Mouse (Mus musculus) layer of hippocampus, adult 6 months (tissue): ENCODE data around the gene Tex52. TPM values are rescaled to one million over a fixed set of nuclear protein-coding genes. Genes with fewer than 3 reads are reported as not detected.

Experiments used
- long read RNA-seq, 2 experiments: library from polyadenylated mRNA; unstranded; transcript quantifications; one replicate each; pipeline ENCODE4 v2.0.0; 2019 to 2020
- polyA plus RNA-seq: library from polyadenylated mRNA; unstranded; fragments of <200 nt; fragmentation: Nextera tagmentation; gene quantifications from 2 replicates; pipeline ENCODE4 v1.2.3, GENCODE M21; 2021

Gene Tex52
- 2.2 and 2.3 TPM in 2 replicates for polyA plus RNA-seq
- long read RNA-seq, experiment 1, partial matches to known transcripts = 0 of 1 reads
- long read RNA-seq, experiment 1, other reads (novel, unspliced or antisense) = 0 of 1 reads
- long read RNA-seq, experiment 2, partial matches to known transcripts = 0 of 5 reads
- long read RNA-seq, experiment 2, other reads (novel, unspliced or antisense) = 0 of 5 reads

GRCm38 (mm10) chr6:128375192-128375591 lies at the start of gene Tex52, which contains the start of gene Gm44596:
TSS of gene Tex52 (plus strand) at chr6:128375456.
TSS of gene Gm44596 (plus strand) at chr6:128375503.

GRCm38 (mm10) chr6:128355726-128356416 lies 19.4 kb upstream of the Tex52 start, which contains the start of gene Tulp3:
TSS of gene Tulp3 (minus strand) at chr6:128355851.

GRCm38 (mm10) chr6:128362381-128363006 lies 12.8 kb upstream of the Tex52 start, which contains the start of the genes Rhno1 and Foxm1:
TSS of gene Rhno1 (minus strand) at chr6:128362911.
TSS of gene Foxm1 (plus strand) at chr6:128362967.

DNA sequence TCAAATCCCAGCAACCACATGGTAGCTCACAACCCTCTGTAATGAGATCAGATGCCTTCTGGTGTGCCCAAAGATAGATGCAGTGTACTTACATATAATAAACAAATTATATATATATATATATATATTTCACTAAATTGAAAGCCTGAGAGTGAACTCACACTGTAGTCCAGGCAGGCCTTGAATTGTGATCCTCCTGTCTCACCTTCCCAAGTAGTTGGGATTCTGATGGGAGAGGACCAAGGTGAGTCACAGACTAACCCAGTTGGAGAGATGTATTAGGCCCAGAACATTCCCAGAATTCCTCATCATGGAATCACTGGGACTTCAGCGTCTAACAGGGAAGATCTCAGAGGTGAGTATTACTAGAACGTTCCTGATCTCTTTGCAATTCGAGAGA lies 23.7 kb downstream of the Tex52 start, which contains the start of gene Nrip2:
Gene Nrip2 (plus strand): TSS at position 301 of the 400 bp plus-strand sequence.

GRCm38 (mm10) chr6:128424269-128425019 lies 49.2 kb downstream of the Tex52 start, which contains the start of gene Itfg2:
TSS of gene Itfg2 (minus strand) at chr6:128424931.

Other genes starting within 250 kb of the Tex52 start
- gene Tspan9, start 231.9 kb upstream of the Tex52 start, polyA plus RNA-seq = 27.9 and 29.0 TPM in 2 replicates
- gene Tead4, start 74.6 kb upstream of the Tex52 start, polyA plus RNA-seq = 0.19 TPM in 1 of 2 replicates, not detected in the other
- gene Tulp3, start 19.6 kb upstream of the Tex52 start, polyA plus RNA-seq = 3.0 and 3.3 TPM in 2 replicates
- gene Rhno1, start 12.5 kb upstream of the Tex52 start, polyA plus RNA-seq = 17.3 and 17.8 TPM in 2 replicates
- 0.25 and 0.28 TPM in 2 replicates for gene Foxm1, start 12.5 kb upstream of the Tex52 start, polyA plus RNA-seq
- gene Gm44596, start within 50 bp of the Tex52 start, polyA plus RNA-seq = not detected in 2 replicates
- gene Nrip2, start 23.8 kb downstream of the Tex52 start, polyA plus RNA-seq = 12.0 and 12.7 TPM in 2 replicates
- gene Itfg2, start 49.5 kb downstream of the Tex52 start, polyA plus RNA-seq = 12.3 and 13.9 TPM in 2 replicates
- 90.8 and 93.8 TPM in 2 replicates for gene Fkbp4, start 63.2 kb downstream of the Tex52 start, polyA plus RNA-seq
- gene Pzp, start 151.3 kb downstream of the Tex52 start, polyA plus RNA-seq = not detected in 2 replicates
- gene A2ml1, start 206.2 kb downstream of the Tex52 start, polyA plus RNA-seq = 42.6 and 55.8 TPM in 2 replicates
- not detected in 2 replicates for gene Klrb1a, start 248.1 kb downstream of the Tex52 start, polyA plus RNA-seq